ENCODE assay signal across 8 mouse cellular contexts in the genomic region with DNA sequence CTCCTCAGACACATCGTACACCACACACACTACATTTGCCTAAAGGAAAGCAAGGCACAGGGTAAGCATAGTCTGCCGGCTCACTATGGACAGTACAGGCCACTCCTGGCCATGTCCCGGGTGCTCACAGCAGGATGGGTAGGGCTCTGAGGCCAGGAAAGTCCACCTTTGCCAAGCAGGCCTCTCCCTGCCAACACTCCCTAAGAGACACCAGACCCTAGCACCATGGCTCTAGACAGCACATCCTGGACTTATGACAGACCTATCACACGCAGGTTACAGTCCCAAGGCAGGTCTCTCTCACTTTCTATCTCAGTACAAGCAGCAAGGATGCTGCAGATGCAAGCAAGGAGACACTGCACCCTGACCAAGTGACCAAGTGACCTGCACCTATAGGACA. TPM values are rescaled to one million over a fixed set of nuclear protein-coding genes. Genes with fewer than 3 reads are reported as not detected.
DNase-seq lines count a peak whose midpoint lies in the region; ATAC-seq lines count a peak whose summit lies in the region.

No protein-coding gene starts in this region.

- H3K36me3 ChIP-seq in heart, embryonic 15.5 days = peaks cover 40% of the 10 kb centered on the region
- H3K36me3 ChIP-seq in hindbrain, embryonic 13.5 days = peaks cover 58% of the 10 kb centered on the region
- H3K36me3 ChIP-seq in midbrain, embryonic 12.5 days = peaks cover 58% of the 10 kb centered on the region

- no peaks in the 10 kb centered on the region for H3K27me3 ChIP-seq in heart, embryonic 15.5 days
- H3K27me3 ChIP-seq in hindbrain, embryonic 13.5 days = no peaks in the 10 kb centered on the region
- no peaks in the 10 kb centered on the region for H3K27me3 ChIP-seq in midbrain, embryonic 12.5 days

- peak overlapping the region; percentile 78 for H3K4me2 ChIP-seq in heart, embryonic 15.5 days
- peak overlapping the region; percentile 96 for H3K4me2 ChIP-seq in hindbrain, embryonic 13.5 days
- peak overlapping the region; percentile 89 for H3K4me2 ChIP-seq in midbrain, embryonic 12.5 days (replicated peaks)

- 87% methylated on average over 4 of the region's 4 CpGs for WGBS in heart, embryonic 15.5 days
- WGBS in hindbrain, embryonic 13.5 days = 96% methylated on average over 4 of the region's 4 CpGs
- 93% methylated on average over 4 of the region's 4 CpGs for WGBS in midbrain, embryonic 12.5 days

- H3K4me3 ChIP-seq in heart, embryonic 15.5 days = peak overlapping the region; percentile 95
- H3K4me3 ChIP-seq in brown adipose tissue, adult 24 weeks (ENCODE audit: insufficient read depth, low read depth, low read length) = peak overlapping the region; percentile 83
- peak overlapping the region; percentile 90 for H3K4me3 ChIP-seq in hindbrain, embryonic 13.5 days
- peak overlapping the region; percentile 88 for H3K4me3 ChIP-seq in midbrain, embryonic 12.5 days

- no peak for ATAC-seq in heart, embryonic 15.5 days (replicated peaks; ENCODE audit: insufficient number of reproducible peaks, insufficient read depth, low FRiP score, low read depth)
- ATAC-seq in hindbrain, embryonic 13.5 days (ENCODE audit: low FRiP score) = no peak
- no peak for ATAC-seq in midbrain, embryonic 12.5 days (ENCODE audit: low FRiP score, low read depth)

- DNase-seq in heart, adult 11 months = no peak
- no peak for DNase-seq in urinary bladder, postnatal 4 days (ENCODE audit: low spot score in 2 of 2)
- DNase-seq in gastrocnemius, adult 18-20 months (ENCODE audit: low spot score) = no peak
- DNase-seq in lung, postnatal 10 days = no peak

- H3K4me1 ChIP-seq in heart, embryonic 15.5 days (replicated peaks) = peaks cover 32% of the 10 kb centered on the region
- H3K4me1 ChIP-seq in brown adipose tissue, adult 24 weeks (ENCODE audit: control insufficient read depth, insufficient read depth, insufficient read length, low read length) = peaks cover 7% of the 10 kb centered on the region
- peaks cover 29% of the 10 kb centered on the region for H3K4me1 ChIP-seq in hindbrain, embryonic 13.5 days (replicated peaks)
- H3K4me1 ChIP-seq in midbrain, embryonic 12.5 days = peaks cover 23% of the 10 kb centered on the region

- peak overlapping the region; percentile 88; the same call in 1 of the 2 replicates for H3K27ac ChIP-seq in heart, embryonic 15.5 days
- H3K27ac ChIP-seq in brown adipose tissue, adult 24 weeks (replicated peaks; ENCODE audit: low read depth, low read length) = peak overlapping the region; percentile 70; the same call in 1 of the 2 replicates
- no peak overlapping the region for H3K27ac ChIP-seq in hindbrain, embryonic 13.5 days
- no peak overlapping the region for H3K27ac ChIP-seq in midbrain, embryonic 12.5 days (replicated peaks)

- H3K9me3 ChIP-seq in heart, embryonic 15.5 days (replicated peaks) = no peaks in the 10 kb centered on the region
- H3K9me3 ChIP-seq in hindbrain, embryonic 13.5 days = no peaks in the 10 kb centered on the region
- H3K9me3 ChIP-seq in midbrain, embryonic 12.5 days = no peaks in the 10 kb centered on the region

- H3K9ac ChIP-seq in heart, embryonic 15.5 days = peak overlapping the region; percentile 96
- peak overlapping the region; percentile 88 for H3K9ac ChIP-seq in hindbrain, embryonic 13.5 days
- peak overlapping the region; percentile 84 for H3K9ac ChIP-seq in midbrain, embryonic 12.5 days (replicated peaks)

RNA-seq across cellular contexts. Expression of a gene that starts 1.5 kb away (rescaled TPM):
- 24.2 and 26.1 TPM in 2 replicates for polyA plus RNA-seq in heart, embryonic 15.5 days (2015; fragmentation: Nextera tagmentation; extraction: Ambion mirVana)
- 69.0 and 72.5 TPM in 2 replicates for polyA plus RNA-seq in brown adipose tissue, adult 24 weeks (2012; ENCODE audit: insufficient read depth, insufficient read length, missing spikeins)
- polyA plus RNA-seq in hindbrain, embryonic 13.5 days (2015; fragmentation: Nextera tagmentation; extraction: Ambion mirVana) = 14.5 and 15.9 TPM in 2 replicates
- polyA plus RNA-seq in midbrain, embryonic 12.5 days (2016; fragmentation: Nextera tagmentation; extraction: Ambion mirVana) = 17.7 and 21.1 TPM in 2 replicates
- total RNA-seq in gastrocnemius, adult 18-20 months (2021) = 10 to 100 TPM; 72.4 to 72.9 TPM

RNA-seq across cellular contexts. Expression of a gene that starts 1.6 kb away (rescaled TPM):
- polyA plus RNA-seq in heart, embryonic 15.5 days (2015; fragmentation: Nextera tagmentation; extraction: Ambion mirVana) = 1.7 and 3.0 TPM in 2 replicates
- 0.95 and 1.6 TPM in 2 replicates for polyA plus RNA-seq in brown adipose tissue, adult 24 weeks (2012; ENCODE audit: insufficient read depth, insufficient read length, missing spikeins)
- 8.1 and 8.5 TPM in 2 replicates for polyA plus RNA-seq in hindbrain, embryonic 13.5 days (2015; fragmentation: Nextera tagmentation; extraction: Ambion mirVana)
- polyA plus RNA-seq in midbrain, embryonic 12.5 days (2016; fragmentation: Nextera tagmentation; extraction: Ambion mirVana) = 2.5 and 3.7 TPM in 2 replicates
- total RNA-seq in gastrocnemius, adult 18-20 months (2021) = 10 to 100 TPM; 10.0 to 11.8 TPM

RNA-seq across cellular contexts. Expression of a gene that starts 6.0 kb away (rescaled TPM):
- 1.4 and 1.7 TPM in 2 replicates for polyA plus RNA-seq in heart, embryonic 15.5 days (2015; fragmentation: Nextera tagmentation; extraction: Ambion mirVana)
- 3.4 and 5.0 TPM in 2 replicates for polyA plus RNA-seq in brown adipose tissue, adult 24 weeks (2012; ENCODE audit: insufficient read depth, insufficient read length, missing spikeins)
- polyA plus RNA-seq in hindbrain, embryonic 13.5 days (2015; fragmentation: Nextera tagmentation; extraction: Ambion mirVana) = 24.2 and 25.5 TPM in 2 replicates
- polyA plus RNA-seq in midbrain, embryonic 12.5 days (2016; fragmentation: Nextera tagmentation; extraction: Ambion mirVana) = 5.8 and 6.0 TPM in 2 replicates
- 10 to 100 TPM; 10.7 to 14.7 TPM for total RNA-seq in gastrocnemius, adult 18-20 months (2021)

RNA-seq across cellular contexts. Expression of a gene that starts 9.9 kb away (rescaled TPM):
- 251 and 301 TPM in 2 replicates for polyA plus RNA-seq in heart, embryonic 15.5 days (2015; fragmentation: Nextera tagmentation; extraction: Ambion mirVana)
- polyA plus RNA-seq in brown adipose tissue, adult 24 weeks (2012; ENCODE audit: insufficient read depth, insufficient read length, missing spikeins) = 65.3 and 69.4 TPM in 2 replicates
- polyA plus RNA-seq in hindbrain, embryonic 13.5 days (2015; fragmentation: Nextera tagmentation; extraction: Ambion mirVana) = 325 and 337 TPM in 2 replicates
- polyA plus RNA-seq in midbrain, embryonic 12.5 days (2016; fragmentation: Nextera tagmentation; extraction: Ambion mirVana) = 277 and 283 TPM in 2 replicates
- total RNA-seq in gastrocnemius, adult 18-20 months (2021) = 10 to 100 TPM; 88.4 to 92.9 TPM

RNA-seq across cellular contexts. Expression of a gene that starts 14.5 kb away (rescaled TPM):
- 30.9 and 36.6 TPM in 2 replicates for polyA plus RNA-seq in heart, embryonic 15.5 days (2015; fragmentation: Nextera tagmentation; extraction: Ambion mirVana)
- 29.2 and 37.3 TPM in 2 replicates for polyA plus RNA-seq in brown adipose tissue, adult 24 weeks (2012; ENCODE audit: insufficient read depth, insufficient read length, missing spikeins)
- polyA plus RNA-seq in hindbrain, embryonic 13.5 days (2015; fragmentation: Nextera tagmentation; extraction: Ambion mirVana) = 62.9 and 64.2 TPM in 2 replicates
- polyA plus RNA-seq in midbrain, embryonic 12.5 days (2016; fragmentation: Nextera tagmentation; extraction: Ambion mirVana) = 70.7 and 71.1 TPM in 2 replicates
- total RNA-seq in gastrocnemius, adult 18-20 months (2021) = 10 to 100 TPM; 12.6 to 14.2 TPM

Comparison
In these comparisons a context has a peak if more than half of its experiments do, and no peak if none do; other contexts are left out.
1. H3K27ac ChIP-seq: peak in heart, embryonic 15.5 days (single experiment) and brown adipose tissue, adult 24 weeks (single experiment); none in hindbrain, embryonic 13.5 days (single experiment) and midbrain, embryonic 12.5 days (single experiment).
2. Peak in every context shown above with its lines, with median percentiles within 50 percentile points of each other: H3K4me2 ChIP-seq, H3K4me3 ChIP-seq and H3K9ac ChIP-seq.